Mouse (Mus musculus) lung, embryonic 16.5 days (tissue): ENCODE measurements around the gene Kpna4. TPM values are rescaled to one million over a fixed set of nuclear protein-coding genes. Genes with fewer than 3 reads are reported as not detected.
"Not testable (repeated sequence)": the region's sequence is repeated elsewhere in the genome, so short reads cannot be mapped to it uniquely, and the experiment has no call there.

Experiments used
- ATAC-seq: fragments of 200-750 bp; cut with Nextera tagmentation; 2 replicates; pipeline ENCODE4 v1.8.0; 2017; ENCODE audit warnings: low read depth, mild to moderate bottlenecking, moderate library complexity
- H3K27ac ChIP-seq: fragments of 300-500 bp; sonication (generic); 2 replicates; pipeline ENCODE4 v1.5.1; 2014; ENCODE audit warnings: mild to moderate bottlenecking, control low read depth, low read length
- H3K27me3 ChIP-seq: fragments of 300-500 bp; sonication (generic); 2 replicates; pipeline ENCODE4 v1.6.1; 2014; ENCODE audit warnings: low read depth, low read length, mixed read lengths; ENCODE audit not compliant: control insufficient read depth, insufficient read depth
- H3K36me3 ChIP-seq: fragments of 300-500 bp; sonication (generic); 2 replicates; pipeline ENCODE4 v1.6.1; 2014; ENCODE audit warnings: low read length; ENCODE audit not compliant: control insufficient read depth, insufficient read depth
- H3K4me1 ChIP-seq: fragments of 300-500 bp; sonication (generic); replicated peaks from 2 replicates; pipeline ENCODE4 v1.6.1; 2014; ENCODE audit warnings: low read length, mixed read lengths; ENCODE audit not compliant: control insufficient read depth, insufficient read depth
- H3K4me2 ChIP-seq: fragments of 300-500 bp; sonication (generic); 2 replicates; pipeline ENCODE4 v1.6.1; 2014; ENCODE audit warnings: low read depth, low read length, control low read depth
- H3K4me3 ChIP-seq: fragments of 300-500 bp; sonication (generic); 2 replicates; pipeline ENCODE4 v1.5.1; 2014; ENCODE audit warnings: mild to moderate bottlenecking, low read length, control low read depth
- H3K9ac ChIP-seq: fragments of 300-500 bp; sonication (generic); 2 replicates; pipeline ENCODE4 v1.6.1; 2014; ENCODE audit warnings: low read length, control low read depth
- H3K9me3 ChIP-seq: fragments of 300-500 bp; sonication (generic); 2 replicates; pipeline ENCODE4 v1.6.1; 2016; ENCODE audit warnings: low read length; ENCODE audit not compliant: control insufficient read depth
- WGBS: fragments of 180-500 bp; shearing (Covaris S2); extraction: QIAGEN DNeasy Blood & Tissue Kit; methylation state at CpG from one replicate; pipeline ENCODE4 v1.1.7; 2014; 5-methylcytosine and 5-hydroxymethylcytosine counted together
- polyA plus RNA-seq: library from polyadenylated mRNA; unstranded; fragments of >200 nt; fragmentation: Nextera tagmentation; extraction: Ambion mirVana; gene quantifications from 2 replicates; pipeline ENCODE4 v1.2.1, GENCODE M21; 2015

Gene Kpna4
- polyA plus RNA-seq, 1 experiment from 2014 or later, result 26.1 TPM

- Histone ChIP-seq H3K9ac (peak within 1 kb of the TSS; percentile 93), H3K4me3 (peak within 1 kb of the TSS; percentile 93), H3K4me1 (peaks cover 19% of the 10 kb centered on the region), H3K4me2 (peak within 1 kb of the TSS; percentile 67), H3K27ac (peak within 1 kb of the TSS; percentile 92), H3K36me3 (peaks cover 6% of the 10 kb centered on the region; the same call in 1 of the 2 replicates), H3K27me3 (no peaks in the 10 kb centered on the region), H3K9me3 (no peaks in the 10 kb centered on the region)
- peak; percentile 96 for ATAC-seq
- WGBS, result under 1% methylated on average over 68 of the region's 80 CpGs
Measured at GRCm38 (mm10) chr3:69044645-69045399, 82.1 kb downstream of the Kpna4 start, which contains the start of gene Trim59. Gene Trim59 (minus strand): TSS chr3:69044755.

GRCm38 (mm10) chr3:69044167-69044591, 82.7 kb downstream of the Kpna4 start:
- Histone ChIP-seq H3K9ac (peak overlapping the region; percentile 93), H3K4me3 (peak overlapping the region; percentile 93), H3K27me3 (no peaks in the 10 kb centered on the region), H3K4me1 (peaks cover 19% of the 10 kb centered on the region), H3K27ac (peak overlapping the region; percentile 92), H3K36me3 (peaks cover 6% of the 10 kb centered on the region; the same call in 1 of the 2 replicates), H3K9me3 (no peaks in the 10 kb centered on the region), H3K4me2 (peak overlapping the region; percentile 67)
- peak; percentile 58 for ATAC-seq
- WGBS, result under 1% methylated on average over 37 of the region's 42 CpGs

GRCm38 (mm10) chr3:69041298-69041697, 85.6 kb downstream of the Kpna4 start:
- H3K36me3 ChIP-seq, result peaks cover 10% of the 10 kb centered on the region; the same call in 1 of the 2 replicates
- no peak overlapping the region for H3K27ac ChIP-seq
- 71% methylated on average over 5 of the region's 5 CpGs for WGBS
- peak overlapping the region; percentile 36 for H3K4me3 ChIP-seq
- peak overlapping the region; percentile 43 for H3K4me2 ChIP-seq
- H3K4me1 ChIP-seq, result peaks cover 15% of the 10 kb centered on the region
- no peak overlapping the region for H3K9ac ChIP-seq
- no peaks in the 10 kb centered on the region for H3K9me3 ChIP-seq
- ATAC-seq, result no peak
- no peaks in the 10 kb centered on the region for H3K27me3 ChIP-seq

GRCm38 (mm10) chr3:69040105-69040504, 86.8 kb downstream of the Kpna4 start:
- H3K4me2 ChIP-seq, result no peak overlapping the region
- no peaks in the 10 kb centered on the region for H3K9me3 ChIP-seq
- ATAC-seq, result no peak
- H3K36me3 ChIP-seq, result peaks cover 18% of the 10 kb centered on the region
- H3K4me3 ChIP-seq, result 0 out of 2 replicates have a peak overlapping the region, but pooled peaks have one; percentile 15
- peaks cover 10% of the 10 kb centered on the region for H3K4me1 ChIP-seq
- H3K9ac ChIP-seq, result no peak overlapping the region
- H3K27ac ChIP-seq, result no peak overlapping the region
- no peaks in the 10 kb centered on the region for H3K27me3 ChIP-seq
- 88% methylated on average over 2 of the region's 2 CpGs for WGBS

- H3K4me3 ChIP-seq, result no peak overlapping the region
- H3K27me3 ChIP-seq, result no peaks in the 10 kb centered on the region
- 90% methylated on average over 1 of the region's 1 CpGs for WGBS
- H3K27ac ChIP-seq, result no peak overlapping the region
- peaks cover 48% of the 10 kb centered on the region for H3K36me3 ChIP-seq
- H3K9me3 ChIP-seq, result no peaks in the 10 kb centered on the region
- H3K9ac ChIP-seq, result no peak overlapping the region
- no peak overlapping the region for H3K4me2 ChIP-seq
- H3K4me1 ChIP-seq, result no peaks in the 10 kb centered on the region
- ATAC-seq, result no peak
Measured at GRCm38 (mm10) chr3:69026133-69026783, 100.7 kb downstream of the Kpna4 start.

- no peaks in the 10 kb centered on the region for H3K9me3 ChIP-seq
- no peak overlapping the region for H3K4me2 ChIP-seq
- no peak overlapping the region for H3K4me3 ChIP-seq
- no peak overlapping the region for H3K9ac ChIP-seq
- no peak overlapping the region for H3K27ac ChIP-seq
- no peak for ATAC-seq
- H3K4me1 ChIP-seq, result no peaks in the 10 kb centered on the region
- no peaks in the 10 kb centered on the region for H3K27me3 ChIP-seq
- peaks cover 48% of the 10 kb centered on the region for H3K36me3 ChIP-seq
Measured at GRCm38 (mm10) chr3:69020764-69021163, 106.1 kb downstream of the Kpna4 start.

- Histone ChIP-seq H3K9ac (no peak overlapping the region), H3K4me1 (no peaks in the 10 kb centered on the region), H3K4me3 (no peak overlapping the region), H3K27ac (no peak overlapping the region), H3K9me3 (no peaks in the 10 kb centered on the region), H3K36me3 (peaks cover 44% of the 10 kb centered on the region), H3K4me2 (no peak overlapping the region), H3K27me3 (no peaks in the 10 kb centered on the region)
- 93% methylated on average over 2 of the region's 2 CpGs for WGBS
- ATAC-seq, result no peak
Measured at GRCm38 (mm10) chr3:69020285-69020684, 106.6 kb downstream of the Kpna4 start.

GRCm38 (mm10) chr3:69018635-69019034, 108.3 kb downstream of the Kpna4 start:
- not testable (repeated sequence) for H3K9ac ChIP-seq, H3K4me3 ChIP-seq, ATAC-seq, H3K27ac ChIP-seq, H3K4me1 ChIP-seq, H3K27me3 ChIP-seq, H3K4me2 ChIP-seq, H3K9me3 ChIP-seq
- peaks cover 36% of the 10 kb centered on the region for H3K36me3 ChIP-seq
- WGBS, result 94% methylated on average over 2 of the region's 2 CpGs

- H3K36me3 ChIP-seq, result peaks cover 34% of the 10 kb centered on the region
- no peak overlapping the region for H3K4me3 ChIP-seq
- WGBS, result 89% methylated on average over 3 of the region's 3 CpGs
- H3K27me3 ChIP-seq, result no peaks in the 10 kb centered on the region
- H3K9me3 ChIP-seq, result no peaks in the 10 kb centered on the region
- H3K4me1 ChIP-seq, result no peaks in the 10 kb centered on the region
- H3K9ac ChIP-seq, result no peak overlapping the region
- ATAC-seq, result no peak
- H3K27ac ChIP-seq, result no peak overlapping the region
- no peak overlapping the region for H3K4me2 ChIP-seq
Measured at GRCm38 (mm10) chr3:69017181-69017580, 109.7 kb downstream of the Kpna4 start.
